Mouse (Mus musculus) brain, adult 10 weeks (tissue): Measurements from ENCODE around the gene St8sia1. TPM values are rescaled to one million over a fixed set of nuclear protein-coding genes. Genes with fewer than 3 reads are reported as not detected.

ENCODE experiments used
- polyA plus RNA-seq: library from polyadenylated mRNA; stranded (reverse); fragments of 350-450 nt; fragmentation: Illumina TruSeq; extraction: RNeasy Lipid Tissue Mini Kit (QIAGEN cat#74804); gene quantifications from one replicate; pipeline ENCODE4 v1.2.3, GENCODE M21; 2015; ENCODE audit warnings: low read depth, low replicate concordance

St8sia1 gene
- 15.0 TPM for polyA plus RNA-seq

DNA sequence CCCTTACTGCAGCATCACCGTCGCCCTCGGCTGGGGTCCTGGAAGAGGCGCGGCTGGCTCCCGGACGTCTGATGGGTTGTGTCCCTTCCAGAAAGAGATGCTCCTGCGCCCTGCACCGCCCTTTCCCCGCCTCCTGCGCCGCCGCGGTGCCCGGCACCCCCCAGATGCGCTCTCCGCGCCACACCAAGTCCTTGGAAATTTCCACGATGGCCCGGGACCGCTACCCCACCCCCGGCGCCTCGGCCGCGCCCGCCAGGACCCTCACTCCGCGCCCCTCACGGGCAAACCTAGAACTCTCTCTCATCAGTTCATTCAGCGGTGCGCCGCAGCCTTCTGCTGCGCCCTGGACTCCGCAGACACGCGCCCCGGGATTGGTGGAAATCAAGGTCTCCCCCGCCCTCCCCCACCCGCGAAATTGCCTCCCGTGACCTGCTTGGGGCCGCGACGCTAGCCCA lies at the start of gene St8sia1:
TSS of gene St8sia1 (minus strand) at position 377 of the 455 bp plus-strand sequence.

DNA sequence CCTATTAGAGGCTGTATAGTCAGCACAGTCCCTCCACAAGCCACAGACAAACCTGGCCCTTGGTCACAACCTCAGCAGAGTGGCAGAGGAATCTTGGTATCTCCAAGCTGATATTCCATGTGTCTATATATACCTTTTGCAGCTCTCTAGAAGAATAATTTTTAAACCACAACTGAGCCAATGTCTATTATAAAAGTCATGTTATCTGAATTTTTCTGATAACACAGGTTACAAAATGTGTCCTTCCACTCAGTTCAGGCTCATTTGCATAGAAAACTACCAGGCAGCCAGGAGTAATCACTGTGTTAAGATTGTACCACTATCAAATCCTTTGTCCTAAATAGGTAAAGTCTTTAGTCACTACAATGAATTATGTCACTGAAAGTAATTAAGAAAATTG lies 159.8 kb downstream of the St8sia1 start, which contains the start of gene Sult6b2:
TSS of gene Sult6b2 (minus strand) at position 101 of the 400 bp plus-strand sequence.

Other genes with a start within 250 kb of the St8sia1 start
- gene Cmas, start 207.8 kb downstream of the St8sia1 start, polyA plus RNA-seq: 105 TPM
- not detected for gene Sult6b2, start 159.9 kb downstream of the St8sia1 start, polyA plus RNA-seq
- gene C2cd5, start 135.7 kb upstream of the St8sia1 start, polyA plus RNA-seq: 48.8 TPM
- 176 TPM for gene Etnk1, start 202.8 kb upstream of the St8sia1 start, polyA plus RNA-seq